Mouse (Mus musculus) heart, embryonic 16.5 days (tissue): Measurements from ENCODE around the gene Sipa1l1. TPM values are rescaled to one million over a fixed set of nuclear protein-coding genes. Genes with fewer than 3 reads are reported as not detected.
"Not testable (repeated sequence)": the region's sequence is repeated elsewhere in the genome, so short reads cannot be mapped to it uniquely, and the experiment has no call there.

Experiments used
- ATAC-seq: fragments of 200-750 bp; cut with Nextera tagmentation; replicated peaks from 2 replicates; pipeline ENCODE4 v1.8.0; 2017; ENCODE audit warnings: moderate number of reproducible peaks; ENCODE audit not compliant: insufficient read depth, low FRiP score; ENCODE audit errors: extremely low read depth
- H3K27ac ChIP-seq: fragments of 300-500 bp; sonication (generic); 2 replicates; pipeline ENCODE4 v1.5.1; 2014; ENCODE audit warnings: mild to moderate bottlenecking, low read length, control low read depth, moderate library complexity
- H3K27me3 ChIP-seq: fragments of 300-500 bp; sonication (generic); 2 replicates; pipeline ENCODE4 v1.6.1; 2014; ENCODE audit warnings: low read length, mixed read lengths; ENCODE audit not compliant: control insufficient read depth, insufficient read depth
- H3K36me3 ChIP-seq: fragments of 300-500 bp; sonication (generic); 2 replicates; pipeline ENCODE4 v1.6.1; 2014; ENCODE audit not compliant: control insufficient read depth, insufficient read depth
- H3K4me1 ChIP-seq: fragments of 300-500 bp; sonication (generic); 2 replicates; pipeline ENCODE4 v1.6.1; 2014; ENCODE audit warnings: low read length, mixed read lengths; ENCODE audit not compliant: control insufficient read depth, insufficient read depth
- H3K4me2 ChIP-seq: fragments of 300-500 bp; sonication (generic); 2 replicates; pipeline ENCODE4 v1.6.1; 2014; ENCODE audit warnings: low read depth, mild to moderate bottlenecking, control low read depth, low read length
- H3K4me3 ChIP-seq: fragments of 300-500 bp; sonication (generic); 2 replicates; pipeline ENCODE4 v1.5.1; 2014; ENCODE audit warnings: mild to moderate bottlenecking, control low read depth, low read length
- H3K9ac ChIP-seq: fragments of 300-500 bp; sonication (generic); 2 replicates; pipeline ENCODE4 v1.6.1; 2014; ENCODE audit warnings: low read length, control low read depth
- H3K9me3 ChIP-seq: fragments of 300-500 bp; sonication (generic); replicated peaks from 2 replicates; pipeline ENCODE4 v1.6.1; 2016; ENCODE audit warnings: low read length; ENCODE audit not compliant: control insufficient read depth
- WGBS: fragments of 180-500 bp; shearing (Covaris S2); extraction: QIAGEN DNeasy Blood & Tissue Kit; methylation state at CpG from one replicate; pipeline ENCODE4 v1.1.7; 2014; 5-methylcytosine and 5-hydroxymethylcytosine counted together
- polyA plus RNA-seq: library from polyadenylated mRNA; unstranded; fragments of >200 nt; fragmentation: Nextera tagmentation; extraction: Ambion mirVana; gene quantifications from 2 replicates; pipeline ENCODE4 v1.2.1, GENCODE M21; 2015

Gene Sipa1l1
- polyA plus RNA-seq, 1 experiment from 2014 or later, result 19.8 TPM

- no peak overlapping the region for H3K4me2 ChIP-seq
- no peak overlapping the region for H3K4me3 ChIP-seq
- no peak overlapping the region for H3K27ac ChIP-seq
- H3K4me1 ChIP-seq, result peaks cover 13% of the 10 kb centered on the region
- no peak for ATAC-seq
- H3K9ac ChIP-seq, result no peak overlapping the region
- H3K27me3 ChIP-seq, result no peaks in the 10 kb centered on the region
- no peaks in the 10 kb centered on the region for H3K36me3 ChIP-seq
- H3K9me3 ChIP-seq, result peaks cover 4% of the 10 kb centered on the region
- WGBS, result 67% methylated on average over 4 of the region's 4 CpGs
These were observed 304.1 kb downstream of the Sipa1l1 start for GRCm38 (mm10) chr12:82473238-82473637.

GRCm38 (mm10) chr12:82474409-82474808, 305.3 kb downstream of the Sipa1l1 start:
- peaks cover 4% of the 10 kb centered on the region for H3K9me3 ChIP-seq
- no peak overlapping the region for H3K9ac ChIP-seq
- H3K27ac ChIP-seq, result no peak overlapping the region
- peaks cover 18% of the 10 kb centered on the region for H3K4me1 ChIP-seq
- H3K36me3 ChIP-seq, result no peaks in the 10 kb centered on the region
- WGBS, result 83% methylated on average over 4 of the region's 4 CpGs
- no peak overlapping the region for H3K4me3 ChIP-seq
- no peak overlapping the region for H3K4me2 ChIP-seq
- H3K27me3 ChIP-seq, result no peaks in the 10 kb centered on the region
- no peak for ATAC-seq

GRCm38 (mm10) chr12:82476028-82476427, 306.9 kb downstream of the Sipa1l1 start:
- Histone ChIP-seq H3K9me3 (peaks cover 4% of the 10 kb centered on the region), H3K4me3 (no peak overlapping the region), H3K36me3 (no peaks in the 10 kb centered on the region), H3K27ac (no peak overlapping the region), H3K4me1 (peaks cover 23% of the 10 kb centered on the region), H3K9ac (no peak overlapping the region), H3K27me3 (no peaks in the 10 kb centered on the region), H3K4me2 (no peak overlapping the region)
- no peak for ATAC-seq
- WGBS, result 77% methylated on average over 10 of the region's 10 CpGs

- Histone ChIP-seq H3K4me1 (peaks cover 23% of the 10 kb centered on the region), H3K27ac (no peak overlapping the region), H3K4me2 (no peak overlapping the region), H3K27me3 (no peaks in the 10 kb centered on the region), H3K36me3 (no peaks in the 10 kb centered on the region), H3K4me3 (no peak overlapping the region), H3K9ac (no peak overlapping the region), H3K9me3 (peaks cover 4% of the 10 kb centered on the region)
- WGBS, result 55% methylated on average over 2 of the region's 2 CpGs
- ATAC-seq, result no peak
These were observed 307.5 kb downstream of the Sipa1l1 start for GRCm38 (mm10) chr12:82476580-82476979.

- Histone ChIP-seq H3K27ac (0 out of 2 replicates have a peak overlapping the region, but pooled peaks have one; percentile 12), H3K27me3 (no peaks in the 10 kb centered on the region), H3K4me3 (no peak overlapping the region), H3K4me2 (peak overlapping the region; percentile 24; the same call in 1 of the 2 replicates), H3K9me3 (peaks cover 4% of the 10 kb centered on the region), H3K36me3 (no peaks in the 10 kb centered on the region), H3K9ac (0 out of 2 replicates have a peak overlapping the region, but pooled peaks have one; percentile 36), H3K4me1 (peaks cover 23% of the 10 kb centered on the region)
- 30% methylated on average over 5 of the region's 5 CpGs for WGBS
- ATAC-seq, result no peak
These were observed 308.7 kb downstream of the Sipa1l1 start for GRCm38 (mm10) chr12:82477826-82478225.

GRCm38 (mm10) chr12:82478256-82478655, 309.1 kb downstream of the Sipa1l1 start:
- peaks cover 4% of the 10 kb centered on the region for H3K9me3 ChIP-seq
- H3K27me3 ChIP-seq, result no peaks in the 10 kb centered on the region
- ATAC-seq, result no peak; the same call in 1 of the 2 replicates
- H3K4me3 ChIP-seq, result no peak overlapping the region
- peaks cover 23% of the 10 kb centered on the region for H3K4me1 ChIP-seq
- 0 out of 2 replicates have a peak overlapping the region, but pooled peaks have one; percentile 32 for H3K27ac ChIP-seq
- H3K36me3 ChIP-seq, result no peaks in the 10 kb centered on the region
- H3K9ac ChIP-seq, result no peak overlapping the region
- H3K4me2 ChIP-seq, result peak overlapping the region; percentile 24; the same call in 1 of the 2 replicates
- WGBS, result 13% methylated on average over 8 of the region's 8 CpGs

- Histone ChIP-seq H3K9me3 (peaks cover 4% of the 10 kb centered on the region), H3K4me1 (peaks cover 23% of the 10 kb centered on the region), H3K36me3 (no peaks in the 10 kb centered on the region), H3K4me3 (no peak overlapping the region), H3K27ac (no peak overlapping the region), H3K27me3 (no peaks in the 10 kb centered on the region), H3K4me2 (no peak overlapping the region), H3K9ac (no peak overlapping the region)
- WGBS, result 50% methylated on average over 3 of the region's 3 CpGs
- peak; percentile 81 for ATAC-seq
These were observed 310.3 kb downstream of the Sipa1l1 start for GRCm38 (mm10) chr12:82479393-82479792.

- not testable (repeated sequence) for H3K27ac ChIP-seq, ATAC-seq, H3K9ac ChIP-seq, H3K9me3 ChIP-seq, H3K4me2 ChIP-seq, H3K36me3 ChIP-seq, H3K27me3 ChIP-seq, H3K4me3 ChIP-seq
- WGBS, result 68% methylated on average over 4 of the region's 5 CpGs
- H3K4me1 ChIP-seq, result peaks cover 23% of the 10 kb centered on the region
These were observed 311.3 kb downstream of the Sipa1l1 start for GRCm38 (mm10) chr12:82480425-82480824.

- H3K27me3 ChIP-seq, result no peaks in the 10 kb centered on the region
- no peaks in the 10 kb centered on the region for H3K36me3 ChIP-seq
- H3K27ac ChIP-seq, result no peak overlapping the region
- no peak overlapping the region for H3K4me2 ChIP-seq
- peaks cover 10% of the 10 kb centered on the region for H3K4me1 ChIP-seq
- no peaks in the 10 kb centered on the region for H3K9me3 ChIP-seq
- 57% methylated on average over 2 of the region's 2 CpGs for WGBS
- no peak overlapping the region for H3K4me3 ChIP-seq
- no peak overlapping the region for H3K9ac ChIP-seq
- no peak for ATAC-seq
These were observed 316.3 kb downstream of the Sipa1l1 start for GRCm38 (mm10) chr12:82485466-82485865.
